ENCODE assay signal across 13 mouse cellular contexts in the genomic region with DNA sequence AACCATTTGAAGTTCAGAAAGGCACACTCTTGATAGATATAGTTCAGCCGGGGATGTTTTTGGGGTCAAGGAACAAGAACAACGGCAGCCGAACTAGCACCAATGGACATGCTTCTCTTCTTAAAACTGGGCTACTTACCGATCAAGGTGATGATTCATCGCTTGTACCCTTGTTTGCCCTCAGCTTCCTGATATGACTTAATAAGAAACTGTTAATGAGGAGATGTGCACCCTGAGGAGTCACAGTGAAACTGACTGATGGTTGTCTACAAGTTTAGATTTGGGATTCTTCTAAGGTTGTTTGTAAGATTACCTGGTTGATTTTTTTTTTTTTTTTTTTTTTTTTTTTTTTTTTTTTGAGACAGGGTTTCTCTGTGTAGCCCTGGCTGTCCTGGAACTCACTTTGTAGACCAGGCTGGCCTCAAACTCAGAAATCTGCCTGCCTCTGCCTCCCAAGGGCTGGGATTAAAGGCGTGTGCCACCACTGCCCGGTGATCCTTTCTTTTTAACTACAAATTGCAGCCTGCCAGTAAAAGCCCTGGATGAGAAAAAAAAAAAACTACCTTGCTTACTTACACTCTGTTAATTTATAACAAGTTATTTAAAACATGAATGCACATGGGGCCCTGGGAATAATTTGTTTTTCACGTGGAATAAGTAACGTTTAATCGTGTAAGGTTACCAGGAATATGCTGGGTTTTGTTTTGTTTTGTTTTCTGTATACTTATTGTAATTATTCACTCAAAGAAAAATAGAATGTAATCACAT.
"Had no signal": no experiment of that assay in that cellular context is flagged by ENCODE, and none has a peak within 500 bp of the region (broad histone marks: within the 10 kb centered on the region; RNA-seq: fewer than 3 reads in every experiment).

No protein-coding gene starts in this region.

- H3K9ac ChIP-seq: liver, embryonic 15.5 days; lung, embryonic 14.5 days; midbrain, embryonic 12.5 days; neural tube, embryonic 15.5 days had no signal

- H3K4me3 ChIP-seq: left cerebral cortex, adult 2 months; limb, embryonic 10.5 days; liver, embryonic 15.5 days; midbrain, embryonic 12.5 days; neural tube, embryonic 15.5 days had no signal

- DNase-seq: kidney, postnatal 14 days; lung, embryonic 14.5 days; right cerebral cortex, adult 18-20 months; spleen, adult 18-20 months; thymus, adult 2 months; thymus, postnatal 25 days had no signal

- H3K36me3 ChIP-seq: limb, embryonic 10.5 days; liver, embryonic 15.5 days; midbrain, embryonic 12.5 days; neural tube, embryonic 15.5 days had no signal

- ATAC-seq: midbrain, embryonic 16.5 days had no signal

- H3K4me2 ChIP-seq: liver, embryonic 11.5 days; lung, embryonic 14.5 days; midbrain, embryonic 12.5 days; neural tube, embryonic 15.5 days had no signal

- H3K27ac ChIP-seq: left cerebral cortex, adult 2 months; limb, embryonic 10.5 days; midbrain, embryonic 12.5 days; neural tube, embryonic 15.5 days had no signal

- H3K27me3 ChIP-seq: liver, embryonic 15.5 days; midbrain, embryonic 12.5 days; neural tube, embryonic 15.5 days had no signal

- H3K9me3 ChIP-seq: limb, embryonic 10.5 days; liver, embryonic 15.5 days; midbrain, embryonic 12.5 days; neural tube, embryonic 15.5 days had no signal

- H3K4me1 ChIP-seq: midbrain, embryonic 12.5 days had no signal
